Mouse (Mus musculus): ENCODE measurements around the gene Ngly1.
"Not testable (repeated sequence)": the region's sequence is repeated elsewhere in the genome, so short reads cannot be mapped to it uniquely, and the experiment has no call there.

Gene Ngly1

DNA sequence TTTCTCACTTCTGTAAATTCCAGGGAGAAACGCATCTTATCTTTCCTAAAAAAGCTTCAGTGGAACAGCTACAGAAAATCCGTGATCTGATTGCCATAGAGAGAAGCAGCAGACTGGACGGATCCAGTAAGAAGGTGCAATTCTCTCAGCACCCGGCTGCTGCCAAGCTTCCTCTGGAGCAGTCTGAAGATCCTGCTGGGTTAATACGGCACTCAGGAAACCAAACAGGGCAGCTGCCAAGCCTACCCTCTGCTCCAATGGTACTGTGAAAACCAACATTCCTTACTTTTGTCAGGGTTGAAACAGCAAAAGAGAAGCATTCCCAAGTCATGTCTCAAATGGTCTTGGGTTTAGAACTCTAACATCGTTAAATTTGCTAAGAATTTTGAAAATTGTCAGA is 11.5 kb downstream of the Ngly1 start:
- DNase-seq (ENCODE audit: low read depth): no peak

GRCm38 (mm10) chr14:16261869-16262268 is 12.8 kb downstream of the Ngly1 start:
- no peak for DNase-seq (ENCODE audit: low read depth)

- no peak for DNase-seq (ENCODE audit: low read depth)
Measured at GRCm38 (mm10) chr14:16267028-16267427, 17.9 kb downstream of the Ngly1 start.

DNA sequence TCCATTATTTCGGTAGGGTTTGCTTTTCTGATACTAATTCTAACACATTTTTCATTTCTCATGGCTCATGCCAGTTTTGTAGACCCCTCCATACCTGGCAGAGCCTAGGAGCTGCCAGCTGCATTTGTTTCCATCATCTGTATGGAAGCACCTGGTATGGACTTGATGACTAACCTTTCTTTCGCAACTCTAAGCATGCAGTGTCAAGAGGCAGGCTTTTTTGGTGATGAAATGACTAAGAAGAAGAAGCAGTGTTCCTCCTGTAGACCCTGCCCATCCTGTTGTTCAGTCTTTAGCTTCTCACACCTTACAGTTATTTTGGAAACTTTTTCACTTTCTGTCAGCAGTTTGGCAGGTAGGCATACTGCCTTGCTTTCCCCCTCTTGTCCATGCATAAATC is 20.7 kb downstream of the Ngly1 start:
- DNase-seq (ENCODE audit: low read depth): no peak

DNA sequence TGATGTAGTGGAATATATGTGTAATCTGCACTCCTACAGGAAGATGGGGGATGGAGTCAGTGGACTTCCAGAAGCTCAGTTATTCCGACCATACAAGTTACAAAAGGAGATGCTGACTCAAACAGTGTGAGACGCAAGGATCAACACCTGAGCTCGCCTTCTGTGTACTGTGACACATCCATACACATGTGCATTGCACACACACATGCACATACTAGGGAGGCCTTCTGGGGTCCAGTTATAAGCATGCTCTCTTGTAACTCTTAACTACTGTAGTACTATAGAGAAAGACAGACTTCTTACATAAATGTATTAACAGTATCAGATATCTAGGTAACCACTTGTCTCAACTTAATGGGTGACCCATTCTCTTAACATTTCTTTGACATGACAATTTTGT is 24.6 kb downstream of the Ngly1 start:
- no peak for DNase-seq (ENCODE audit: low read depth)

DNA sequence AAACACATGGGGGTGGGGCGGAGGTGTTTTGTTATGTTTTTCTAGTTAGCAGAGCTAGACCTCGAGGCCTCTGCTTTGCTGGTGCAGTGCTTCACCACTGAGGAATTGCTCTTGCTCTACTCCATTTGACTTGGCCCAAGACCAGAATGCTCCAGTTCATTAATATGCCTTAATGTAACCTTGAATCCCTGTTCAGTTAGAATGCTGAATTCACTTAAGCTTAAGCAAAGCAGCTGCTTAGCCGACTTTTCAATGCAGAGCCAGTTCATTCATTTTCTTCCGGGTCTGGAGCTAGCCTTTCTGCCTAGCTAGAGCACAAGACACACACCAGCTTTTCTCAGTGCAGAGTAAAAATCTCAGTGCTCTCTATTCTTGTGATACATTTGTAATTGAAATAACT is 30.1 kb downstream of the Ngly1 start:
- no peak for DNase-seq (ENCODE audit: low read depth)

- no peak for DNase-seq (ENCODE audit: low read depth)
Measured at GRCm38 (mm10) chr14:16283966-16284365, 34.9 kb downstream of the Ngly1 start.

GRCm38 (mm10) chr14:16292371-16292770 is 43.3 kb downstream of the Ngly1 start:
- DNase-seq (ENCODE audit: low read depth): no peak

DNA sequence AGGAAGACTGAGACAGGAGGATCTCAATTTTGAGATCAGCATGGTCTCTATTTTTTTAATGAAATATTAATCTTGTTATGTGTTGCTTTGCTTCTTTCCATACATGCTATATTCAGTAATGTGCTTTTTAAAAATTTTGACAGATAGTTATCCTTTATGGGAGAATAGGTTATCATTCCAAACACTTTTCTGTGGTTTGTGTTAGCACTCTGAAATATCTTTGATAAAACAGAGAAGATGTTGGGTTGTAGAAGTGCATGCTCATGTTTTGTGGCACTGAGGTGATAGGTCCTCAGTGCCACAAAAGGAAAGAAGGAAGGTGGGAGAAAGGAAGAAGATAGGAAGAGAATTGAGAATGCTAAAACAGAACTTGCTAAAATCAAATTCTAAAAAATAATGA is 43.9 kb downstream of the Ngly1 start:
- no peak for DNase-seq (ENCODE audit: low read depth)

- DNase-seq (ENCODE audit: low read depth): no peak
Measured at GRCm38 (mm10) chr14:16293921-16294320, 44.8 kb downstream of the Ngly1 start.

DNA sequence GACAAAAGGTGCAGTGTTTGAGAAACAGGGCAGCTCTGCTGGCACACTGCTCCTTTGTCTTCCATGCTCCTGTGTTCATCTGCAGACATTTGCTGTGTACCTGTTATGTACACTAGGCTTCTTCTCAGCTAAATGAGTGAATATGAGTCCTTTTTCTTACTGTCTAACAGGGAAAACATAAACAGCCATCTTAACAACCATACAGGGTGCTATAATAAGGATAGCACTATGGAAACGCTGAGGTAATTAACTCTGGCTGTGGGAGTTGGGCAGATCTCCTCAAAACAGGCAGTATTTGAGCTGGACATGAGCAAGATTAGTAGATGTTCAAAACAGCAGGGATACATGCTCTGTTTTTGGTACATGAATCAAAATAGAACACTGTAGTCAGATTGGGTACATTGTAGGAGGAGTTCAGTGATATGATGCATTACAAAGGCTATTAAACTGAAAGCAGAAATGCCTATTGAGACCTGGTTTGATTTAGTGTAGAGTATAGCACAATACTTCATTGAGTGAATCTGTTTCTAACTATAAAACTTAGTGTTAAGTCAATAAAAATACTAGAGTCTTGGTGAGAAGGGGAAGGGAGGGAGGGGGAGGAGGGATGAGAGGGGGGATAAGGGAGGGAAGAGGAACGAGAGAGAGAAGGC is 47.9 kb downstream of the Ngly1 start:
- no peak for DNase-seq (ENCODE audit: low read depth)

- no peak for DNase-seq (ENCODE audit: low read depth)
Measured at GRCm38 (mm10) chr14:16301735-16302134, 52.7 kb downstream of the Ngly1 start.

DNA sequence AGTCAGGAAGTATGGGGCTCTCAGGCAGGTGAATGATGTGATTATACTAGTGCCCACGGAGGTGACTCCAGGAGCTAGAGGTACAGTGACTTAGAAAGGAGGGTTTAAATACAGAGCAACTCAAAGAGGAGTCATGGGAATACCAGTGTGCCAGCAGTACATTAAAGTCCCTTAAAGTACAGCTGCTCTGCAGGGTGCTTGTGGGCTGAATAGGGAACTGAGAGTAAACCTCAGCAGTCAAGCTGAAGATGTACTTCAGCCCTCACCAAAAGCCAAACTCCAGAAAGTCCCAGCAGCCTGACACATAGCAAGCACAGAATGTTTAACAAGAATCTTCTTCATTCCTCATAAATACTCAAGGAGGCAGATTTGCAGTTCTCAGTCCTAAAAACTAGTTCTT is 53.6 kb downstream of the Ngly1 start:
- no peak for DNase-seq (ENCODE audit: low read depth)

DNA sequence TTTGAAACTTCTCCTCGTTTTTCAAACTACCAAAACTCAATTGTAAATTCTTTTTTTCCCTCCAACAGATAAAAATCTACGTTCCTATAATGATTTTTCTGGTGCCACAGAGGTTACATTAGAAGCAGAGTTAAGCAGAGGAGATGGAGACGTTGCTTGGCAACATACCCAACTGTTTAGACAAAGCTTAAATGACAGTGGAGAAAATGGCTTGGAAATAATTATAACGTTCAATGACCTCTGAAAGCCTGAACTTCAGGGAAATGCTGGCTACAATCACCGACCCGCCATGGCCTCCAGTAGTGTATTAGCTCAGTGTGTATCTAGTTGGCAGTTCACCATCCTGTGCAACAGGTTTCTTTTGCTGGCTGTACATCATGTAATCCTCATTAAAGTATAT is 61.7 kb downstream of the Ngly1 start:
- no peak for DNase-seq (ENCODE audit: low read depth)

DNA sequence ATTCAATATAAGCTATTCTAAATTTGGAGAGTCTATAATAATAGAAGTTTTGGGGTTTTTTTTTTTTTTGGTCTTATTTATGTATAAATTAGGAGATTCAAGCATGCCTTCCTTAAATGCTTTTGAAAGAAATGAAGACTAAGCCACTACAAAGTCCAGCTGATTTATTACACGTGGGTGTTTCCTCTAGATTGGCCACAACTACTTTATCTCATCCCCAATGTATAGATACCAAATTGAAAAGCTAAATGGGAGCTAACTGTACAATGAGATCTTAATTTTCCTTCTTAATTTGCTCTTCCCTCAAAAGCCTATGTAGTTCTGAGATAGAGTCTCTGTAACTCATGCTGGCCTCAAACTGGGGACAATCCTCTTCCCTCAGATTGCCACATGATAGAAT is 63.5 kb downstream of the Ngly1 start:
- no peak for DNase-seq (ENCODE audit: low read depth)

DNA sequence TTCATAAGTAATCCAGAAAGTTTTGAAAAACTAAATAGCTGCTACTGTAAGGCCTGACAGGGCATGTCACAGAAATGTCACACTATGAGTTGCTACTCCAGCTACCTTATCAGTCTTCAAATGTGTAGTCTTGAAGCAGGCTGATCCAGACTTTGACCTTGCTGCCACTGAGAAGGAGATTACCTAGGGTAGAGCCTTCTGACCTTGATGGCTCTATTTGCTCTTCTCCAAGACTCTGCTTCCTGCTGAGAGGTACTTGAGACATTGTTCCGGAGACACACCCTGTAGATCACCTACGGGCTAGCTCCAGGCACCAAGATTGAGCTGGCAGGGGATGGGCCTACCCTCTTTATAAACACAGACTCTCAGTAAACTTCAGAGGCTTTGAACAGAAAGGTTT is 64.0 kb downstream of the Ngly1 start:
- DNase-seq (ENCODE audit: low read depth): not testable (repeated sequence)

DNA sequence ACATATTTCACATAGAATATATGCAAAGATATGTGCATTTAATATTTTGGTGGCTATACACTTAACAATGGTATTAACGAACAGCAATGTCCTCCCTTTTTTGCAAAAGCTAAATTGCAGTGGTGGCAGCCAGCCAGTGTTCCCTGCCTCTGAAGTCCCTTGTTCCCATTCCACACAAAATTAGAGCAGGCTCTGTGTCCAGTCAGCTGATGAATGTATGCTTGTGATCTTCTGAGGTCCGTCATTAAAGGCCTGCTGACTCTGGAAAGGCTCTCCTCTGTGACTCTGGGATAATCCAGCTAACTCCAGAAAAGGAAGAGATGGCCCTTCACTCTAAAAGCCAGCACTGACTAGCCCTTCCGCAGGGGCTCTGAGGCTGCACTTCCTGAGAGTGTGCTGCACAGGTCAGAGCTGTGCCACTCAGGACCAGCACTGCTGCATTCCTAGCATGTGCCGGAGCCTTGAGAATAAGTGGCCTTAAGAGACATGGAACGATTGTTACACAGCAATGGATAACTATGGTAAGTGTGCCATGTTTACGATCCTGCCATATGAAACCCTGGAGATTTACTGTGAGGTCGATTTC is 64.9 kb downstream of the Ngly1 start:
- DNase-seq (ENCODE audit: low read depth): no peak

GRCm38 (mm10) chr14:16314842-16315241 is 65.8 kb downstream of the Ngly1 start:
- DNase-seq (ENCODE audit: low read depth): no peak

DNA sequence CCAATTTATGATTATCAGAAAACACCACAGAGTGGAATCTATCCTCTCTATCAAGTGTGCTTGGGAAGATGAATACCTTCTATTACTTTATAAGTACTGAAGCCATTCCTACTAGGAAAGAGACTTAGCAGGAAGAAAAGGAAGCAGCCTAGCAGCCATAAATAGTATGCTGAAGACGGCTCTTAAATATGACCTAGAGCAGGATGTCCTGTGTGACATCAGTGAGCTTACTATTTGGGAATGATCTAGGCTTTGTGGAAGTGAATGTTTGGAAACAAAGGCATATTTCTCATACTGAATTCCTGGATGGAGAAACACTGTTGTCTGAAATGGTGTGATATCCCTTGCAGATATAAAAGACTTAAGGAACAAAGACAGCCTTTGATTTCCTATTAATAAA is 67.6 kb downstream of the Ngly1 start:
- no peak for DNase-seq (ENCODE audit: low read depth)

DNA sequence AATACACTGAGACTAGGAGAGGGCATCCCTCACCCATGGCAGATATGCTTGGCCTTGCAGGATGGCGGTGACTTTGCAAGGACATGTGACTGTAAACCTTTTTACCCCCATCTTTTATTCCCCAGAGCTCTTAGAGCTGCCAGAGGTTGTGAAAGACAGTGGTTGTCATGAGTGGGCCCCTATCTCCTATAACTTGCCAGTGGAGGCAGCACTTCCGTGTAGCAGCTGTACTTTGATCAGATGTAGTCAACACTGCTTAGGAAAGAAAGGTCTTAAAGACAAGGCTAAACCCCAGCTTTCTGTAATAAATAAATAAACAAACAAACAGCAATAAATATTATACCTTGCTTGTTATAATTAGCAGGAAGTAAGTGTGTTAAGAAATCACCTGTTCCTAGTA is 70.7 kb downstream of the Ngly1 start:
- no peak for DNase-seq (ENCODE audit: low read depth)

DNA sequence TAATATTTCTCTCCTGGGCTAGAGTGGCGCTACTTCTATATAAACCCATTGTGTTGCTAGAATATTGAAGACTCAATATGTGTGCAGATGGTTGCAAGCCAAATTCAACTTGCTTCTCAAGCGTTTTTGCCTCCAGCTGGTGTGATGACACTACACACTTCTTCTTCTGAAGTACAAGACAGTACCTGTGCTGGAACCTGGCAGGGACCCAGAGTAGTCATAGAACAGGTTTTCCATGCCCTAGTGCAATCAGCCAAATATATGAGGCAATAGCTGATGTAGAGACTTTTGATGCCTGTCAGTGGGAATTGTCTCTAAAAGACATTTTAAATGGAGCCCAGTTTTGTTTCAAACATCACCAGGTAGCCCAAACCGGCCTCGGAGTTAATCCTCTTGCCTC is 75.3 kb downstream of the Ngly1 start:
- no peak for DNase-seq (ENCODE audit: low read depth)

DNA sequence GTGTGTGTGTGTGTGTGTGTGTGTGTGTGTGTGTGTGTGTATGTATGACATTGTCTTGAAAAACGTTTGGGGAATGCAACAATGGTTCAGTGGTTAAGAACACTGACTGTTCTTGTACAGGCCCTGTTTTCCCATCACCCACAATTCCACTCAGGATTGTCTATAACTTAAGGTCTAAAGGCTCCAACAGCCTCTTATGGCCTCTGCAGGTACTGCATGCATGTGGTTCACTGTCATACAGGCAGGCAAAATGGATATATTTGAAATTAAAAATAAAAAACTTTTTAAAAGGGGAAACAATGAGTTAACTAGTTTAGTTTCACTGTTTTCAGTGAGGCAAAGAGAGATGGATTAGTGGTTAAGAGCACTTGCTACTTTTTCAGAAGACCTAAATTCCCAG is 76.1 kb downstream of the Ngly1 start:
- DNase-seq (ENCODE audit: low read depth): no peak

- no peak for DNase-seq (ENCODE audit: low read depth)
Measured at GRCm38 (mm10) chr14:16328531-16328930, 79.5 kb downstream of the Ngly1 start.

GRCm38 (mm10) chr14:16328959-16329480 is 79.9 kb downstream of the Ngly1 start:
- no peak for DNase-seq (ENCODE audit: low read depth)
